Mouse (Mus musculus): ENCODE data around the gene Ccdc107.

DNA sequence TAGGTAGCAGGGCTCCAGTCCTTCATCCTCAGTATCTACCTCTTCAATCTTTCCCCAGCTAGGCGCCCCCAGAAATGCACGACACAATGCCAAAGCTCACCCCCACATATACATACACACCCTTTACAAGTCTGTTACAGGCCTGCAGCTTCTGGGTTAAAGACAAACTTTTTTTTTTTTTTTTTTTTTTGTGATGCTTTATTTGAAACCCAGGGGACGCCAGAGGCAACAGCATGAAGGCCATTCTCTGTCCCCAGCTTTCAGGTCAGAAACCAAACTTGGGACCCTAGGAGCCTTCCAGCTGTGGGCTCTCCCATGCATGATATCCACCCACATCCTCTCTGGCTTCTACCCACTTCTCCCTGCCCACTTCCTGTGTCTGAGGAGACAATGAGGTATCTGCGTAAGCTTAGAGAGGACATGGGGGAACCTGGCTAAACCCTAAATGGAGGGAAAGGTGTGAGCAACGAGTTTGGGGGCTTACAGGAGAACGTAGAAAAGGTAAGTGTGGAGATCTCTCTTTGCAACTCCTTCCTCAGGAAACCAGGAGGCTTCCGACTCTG lies 10.7 kb upstream of the Ccdc107 start:
- no peak for TF ChIP-seq POLR2A (IDR thresholded peaks at IDR 0.05; ENCODE audit: insufficient read depth, low read depth, low read length)
- no peak for TF ChIP-seq CTCF (IDR thresholded peaks at IDR 0.05; ENCODE audit: insufficient read depth, low read depth, low read length)

All from olfactory bulb, adult 2 months (tissue).